Mouse (Mus musculus) cerebellum, adult 2 months (tissue): ENCODE measurements around the gene Adrb1.

Source experiments
- CTCF ChIP-seq: fragments of 200-500 bp; IDR thresholded peaks from 2 replicates; pipeline ENCODE4 v1.5.1; 2011; ENCODE audit warnings: low read depth, mild to moderate bottlenecking, control low read depth, low read length, moderate library complexity, borderline replicate concordance; ENCODE audit not compliant: insufficient read depth
- POLR2A ChIP-seq: fragments of 200-500 bp; IDR thresholded peaks from 2 replicates; pipeline ENCODE4 v1.6.1; 2011; ENCODE audit warnings: low read length, control low read depth, borderline replicate concordance; ENCODE audit not compliant: insufficient read depth

DNA sequence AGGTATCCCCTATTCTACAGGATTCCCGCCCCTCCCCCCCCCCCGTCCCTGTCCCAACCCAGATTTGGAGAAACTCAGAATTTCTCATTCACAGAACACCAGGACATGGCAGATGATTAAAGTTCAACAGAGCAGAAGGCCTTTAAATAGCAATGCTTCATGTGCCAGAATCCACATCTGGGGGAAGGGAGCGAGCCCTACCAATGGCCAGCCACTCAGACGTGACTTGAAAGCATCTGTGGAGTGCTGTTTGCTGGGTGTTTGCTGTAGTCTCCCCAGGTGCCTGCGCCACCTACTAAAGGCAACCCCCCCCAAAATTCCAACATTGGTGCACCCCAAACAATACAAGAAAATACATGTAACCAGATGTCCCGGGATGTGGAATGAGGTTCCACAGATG, 23.5 kb downstream of the Adrb1 start:
- TF ChIP-seq CTCF (no peak), POLR2A (no peak)
